Mouse (Mus musculus) C2C12 (cell line): ENCODE data around the gene Spata33. TPM values are rescaled to one million over a fixed set of nuclear protein-coding genes. Genes with fewer than 3 reads are reported as not detected.

ENCODE experiments used
- H3K27me3 ChIP-seq: one replicate; pipeline ENCODE4 v1.6.1; 2011; ENCODE audit not compliant: control insufficient read depth, insufficient read depth, insufficient read length
- H3K36me3 ChIP-seq: one replicate; pipeline ENCODE4 v1.6.1; 2011; ENCODE audit not compliant: control insufficient read depth, insufficient read depth
- H3K4me3 ChIP-seq: one replicate; pipeline ENCODE4 v1.5.1; 2011; ENCODE audit warnings: mild to moderate bottlenecking, control low read depth; ENCODE audit not compliant: poor library complexity, insufficient read depth, severe bottlenecking
- H3K79me2 ChIP-seq: one replicate; pipeline ENCODE4 v1.6.1; 2011; ENCODE audit not compliant: control insufficient read depth, insufficient read depth
- H3K79me3 ChIP-seq: one replicate; pipeline ENCODE4 v1.6.1; 2011; ENCODE audit warnings: low read depth, control low read depth
- H3ac ChIP-seq: one replicate; pipeline ENCODE3; 2011; ENCODE audit warnings: low read depth; ENCODE audit not compliant: control insufficient read depth, insufficient read length
- CEBPB ChIP-seq: IDR thresholded peaks from one replicate; pipeline ENCODE4 v1.6.1; 2011; ENCODE audit warnings: low read depth, mild to moderate bottlenecking, control low read depth, moderate library complexity
- CTCF ChIP-seq: IDR thresholded peaks from one replicate; pipeline ENCODE4 v1.5.1; 2011; ENCODE audit not compliant: control insufficient read depth, insufficient read depth, insufficient read length
- FOSL1 ChIP-seq: IDR thresholded peaks from one replicate; pipeline ENCODE4 v1.8.0; 2011; ENCODE audit warnings: mild to moderate bottlenecking, low read length; ENCODE audit not compliant: poor library complexity, insufficient read depth, severe bottlenecking
- MAX ChIP-seq: IDR thresholded peaks from one replicate; pipeline ENCODE4 v1.6.1; 2011; ENCODE audit warnings: mild to moderate bottlenecking, control low read depth
- MYOD1 ChIP-seq: IDR thresholded peaks from one replicate; pipeline ENCODE4 v1.6.1; 2011; ENCODE audit warnings: low read depth; ENCODE audit not compliant: control insufficient read depth, insufficient read length
- MYOG ChIP-seq: IDR thresholded peaks from one replicate; pipeline ENCODE4 v1.6.1; 2011; ENCODE audit not compliant: control insufficient read depth, insufficient read length; ENCODE audit errors: extremely low read depth
- USF1 ChIP-seq: IDR thresholded peaks from one replicate; pipeline ENCODE4 v1.6.1; 2011; ENCODE audit warnings: low read depth, mild to moderate bottlenecking, control low read depth, moderate library complexity
- polyA plus RNA-seq: library from polyadenylated mRNA; unstranded; fragments of >200 nt; fragmentation: generic; extraction: Trizol; gene quantifications from one replicate; pipeline ENCODE4 v1.2.1, GENCODE M21; 2012; ENCODE audit warnings: missing spikeins

The Spata33 gene
- polyA plus RNA-seq, 1 experiment, result 1.1 TPM

GRCm38 (mm10) chr8:123235520-123236497 lies 23.2 kb downstream of the Spata33 start, which contains the start of gene Spata2l:
Gene Spata2l, minus strand, starts transcription at chr8:123236233.
- TF ChIP-seq MYOD1, result no peak
- TF ChIP-seq USF1, result no peak
- no peak for TF ChIP-seq CTCF
- no peak for TF ChIP-seq MYOG
- no peak for TF ChIP-seq CEBPB
- TF ChIP-seq MAX, result no peak
- no peak for TF ChIP-seq FOSL1
- peak within 1 kb of the TSS; percentile 25 for H3K4me3 ChIP-seq
- H3K79me3 ChIP-seq, result no peaks in the 10 kb centered on the region
- no peaks in the 10 kb centered on the region for H3K27me3 ChIP-seq
- H3ac ChIP-seq, result peak within 1 kb of the TSS; percentile 77
- H3K79me2 ChIP-seq, result no peaks in the 10 kb centered on the region
- no peaks in the 10 kb centered on the region for H3K36me3 ChIP-seq

GRCm38 (mm10) chr8:123239398-123239797 lies 26.8 kb downstream of the Spata33 start:
- no peaks in the 10 kb centered on the region for H3K79me2 ChIP-seq
- TF ChIP-seq CTCF (no peak), CEBPB (no peak), USF1 (no peak), MYOG (no peak), FOSL1 (no peak), MYOD1 (no peak), MAX (no peak)
- H3K4me3 ChIP-seq, result no peak overlapping the region
- no peaks in the 10 kb centered on the region for H3K36me3 ChIP-seq
- H3ac ChIP-seq, result no peak overlapping the region
- no peaks in the 10 kb centered on the region for H3K27me3 ChIP-seq
- H3K79me3 ChIP-seq, result no peaks in the 10 kb centered on the region

- Histone ChIP-seq H3K27me3 (no peaks in the 10 kb centered on the region), H3K79me2 (no peaks in the 10 kb centered on the region), H3ac (no peak overlapping the region), H3K4me3 (no peak overlapping the region), H3K79me3 (no peaks in the 10 kb centered on the region), H3K36me3 (no peaks in the 10 kb centered on the region)
- TF ChIP-seq CEBPB, result no peak
- no peak for TF ChIP-seq MYOD1
- no peak for TF ChIP-seq MAX
- no peak for TF ChIP-seq CTCF
These were observed 29.7 kb downstream of the Spata33 start for GRCm38 (mm10) chr8:123242107-123242923.

- H3K4me3 ChIP-seq, result no peak overlapping the region
- no peaks in the 10 kb centered on the region for H3K27me3 ChIP-seq
- H3K36me3 ChIP-seq, result no peaks in the 10 kb centered on the region
- H3ac ChIP-seq, result no peak overlapping the region
- no peak for TF ChIP-seq CTCF
- TF ChIP-seq FOSL1, result no peak
- TF ChIP-seq CEBPB, result no peak
- H3K79me3 ChIP-seq, result no peaks in the 10 kb centered on the region
- no peaks in the 10 kb centered on the region for H3K79me2 ChIP-seq
These were observed 30.4 kb downstream of the Spata33 start for GRCm38 (mm10) chr8:123243053-123243452.

- H3K79me2 ChIP-seq, result no peaks in the 10 kb centered on the region
- H3K79me3 ChIP-seq, result no peaks in the 10 kb centered on the region
- H3K27me3 ChIP-seq, result no peaks in the 10 kb centered on the region
- no peak overlapping the region for H3K4me3 ChIP-seq
- no peak for TF ChIP-seq CEBPB
- TF ChIP-seq MYOG, result no peak
- no peak for TF ChIP-seq CTCF
- no peak for TF ChIP-seq FOSL1
- TF ChIP-seq MYOD1, result no peak
- TF ChIP-seq USF1, result no peak
- no peak for TF ChIP-seq MAX
- no peak overlapping the region for H3ac ChIP-seq
- H3K36me3 ChIP-seq, result peaks cover 3% of the 10 kb centered on the region
These were observed 31.8 kb downstream of the Spata33 start for GRCm38 (mm10) chr8:123244382-123244781.
